Mouse (Mus musculus) CD4-positive, CD25-positive, alpha-beta regulatory T cell, adult 4 months (primary cell): Measurements from ENCODE around the gene Zfp207. TPM values are rescaled to one million over a fixed set of nuclear protein-coding genes. Genes with fewer than 3 reads are reported as not detected.
"Not testable (repeated sequence)": the region's sequence is repeated elsewhere in the genome, so short reads cannot be mapped to it uniquely, and the experiment has no call there.

Source experiments
- ATAC-seq: one replicate; pipeline ENCODE4 v1.8.0; 2017
- polyA plus RNA-seq, 2 experiments: library from polyadenylated mRNA; unstranded; fragments of 100-300 nt; shearing (Covaris generic); gene quantifications; one replicate each; pipeline ENCODE4 v1.2.1; 2017

Zfp207 gene
- polyA plus RNA-seq: 100 to 1,000 TPM; 270 to 312 TPM

- ATAC-seq: peak; percentile 88
These were observed at the start of gene Zfp207 for GRCm38 (mm10) chr11:80383019-80383625. Gene Zfp207, plus strand, starts transcription at chr11:80383279.

DNA sequence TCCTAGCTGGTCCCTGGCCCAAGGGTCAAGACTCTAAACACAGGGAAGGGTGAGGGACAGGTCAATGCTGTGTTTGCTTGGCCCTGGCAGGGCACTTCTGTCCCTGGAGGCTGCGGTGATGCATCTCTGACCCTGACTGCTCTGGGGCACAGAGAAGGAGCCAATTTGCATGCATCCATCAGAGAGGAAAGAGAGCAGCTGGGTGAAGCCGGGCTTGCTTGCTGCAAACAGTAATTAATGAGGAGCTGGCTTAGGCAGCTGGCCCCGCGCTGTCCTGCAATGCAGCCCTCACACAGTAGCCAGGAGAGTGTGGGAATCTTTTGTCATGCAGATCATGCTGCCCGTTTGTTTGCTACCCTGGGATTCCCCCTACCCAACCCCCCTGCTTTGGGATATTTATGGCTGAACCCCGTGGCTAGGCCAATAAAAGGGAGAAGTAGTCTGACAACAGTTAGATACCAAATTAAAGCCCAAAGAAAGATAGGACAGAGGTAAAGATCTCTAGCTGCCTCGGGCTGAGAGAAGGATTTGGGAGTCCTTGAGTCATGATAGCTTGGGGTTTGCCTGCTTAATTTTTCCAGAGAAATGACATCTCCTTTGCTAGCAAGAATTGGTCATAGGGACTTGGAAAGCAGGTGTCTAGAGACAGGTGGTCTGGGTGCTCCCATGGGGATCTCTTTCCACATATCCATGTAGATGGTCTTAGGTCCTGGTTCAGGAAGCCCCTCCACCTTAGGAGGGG is 47.3 kb upstream of the Zfp207 start:
- ATAC-seq: no peak

DNA sequence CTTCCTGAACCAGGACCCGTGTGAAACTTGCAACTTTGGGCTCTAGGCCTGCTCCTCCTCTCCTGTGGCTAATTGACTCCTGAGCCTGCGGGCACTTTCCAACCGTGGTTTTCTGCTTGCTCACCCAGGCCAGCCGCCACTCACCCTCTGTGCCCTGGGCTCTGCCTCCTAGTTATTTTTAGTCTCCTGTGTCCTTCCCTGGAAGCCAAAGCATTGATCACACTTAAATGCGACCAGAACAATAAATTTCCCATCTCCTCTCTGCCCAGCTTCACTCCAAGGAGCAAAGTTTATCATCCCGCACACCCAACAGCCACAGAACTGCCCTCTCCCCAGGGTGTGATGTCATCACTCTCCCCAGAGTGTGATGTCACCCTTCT is 46.7 kb upstream of the Zfp207 start:
- no peak for ATAC-seq

GRCm38 (mm10) chr11:80342482-80342881 is 40.6 kb upstream of the Zfp207 start:
- no peak for ATAC-seq

DNA sequence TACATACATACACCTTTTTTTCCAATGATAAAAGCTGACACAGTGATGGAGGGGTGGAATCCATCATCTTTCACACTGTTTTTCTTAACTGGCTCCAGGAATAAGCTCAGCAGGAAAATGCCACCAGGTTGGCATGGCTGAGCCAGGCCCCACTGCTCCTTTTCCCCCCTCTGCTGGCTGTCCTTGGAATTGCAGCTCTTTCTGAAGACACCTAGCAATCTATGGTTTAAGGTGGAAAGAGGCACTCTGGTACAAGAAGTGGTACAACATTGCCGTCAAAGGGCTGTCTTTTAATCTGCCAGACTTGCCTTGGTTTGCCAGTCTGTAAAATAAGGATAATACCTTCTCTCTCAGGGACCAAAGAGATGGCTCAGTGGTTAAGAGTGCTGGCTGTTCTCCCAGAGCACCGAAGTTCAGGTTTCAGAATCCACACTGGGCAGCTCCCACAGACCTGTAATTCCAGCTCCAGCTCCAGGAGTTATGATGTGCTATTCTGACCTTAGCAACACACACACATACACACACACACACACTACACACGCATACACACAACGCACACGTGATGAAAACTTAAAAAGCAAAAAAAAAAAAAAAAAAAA is 31.1 kb upstream of the Zfp207 start:
- ATAC-seq: no peak

GRCm38 (mm10) chr11:80354832-80355231 is 28.2 kb upstream of the Zfp207 start:
- no peak for ATAC-seq

GRCm38 (mm10) chr11:80368949-80369348 is 14.1 kb upstream of the Zfp207 start:
- no peak for ATAC-seq

- ATAC-seq: peak; percentile 40
These were observed 6.4 kb upstream of the Zfp207 start for GRCm38 (mm10) chr11:80376651-80377050.

DNA sequence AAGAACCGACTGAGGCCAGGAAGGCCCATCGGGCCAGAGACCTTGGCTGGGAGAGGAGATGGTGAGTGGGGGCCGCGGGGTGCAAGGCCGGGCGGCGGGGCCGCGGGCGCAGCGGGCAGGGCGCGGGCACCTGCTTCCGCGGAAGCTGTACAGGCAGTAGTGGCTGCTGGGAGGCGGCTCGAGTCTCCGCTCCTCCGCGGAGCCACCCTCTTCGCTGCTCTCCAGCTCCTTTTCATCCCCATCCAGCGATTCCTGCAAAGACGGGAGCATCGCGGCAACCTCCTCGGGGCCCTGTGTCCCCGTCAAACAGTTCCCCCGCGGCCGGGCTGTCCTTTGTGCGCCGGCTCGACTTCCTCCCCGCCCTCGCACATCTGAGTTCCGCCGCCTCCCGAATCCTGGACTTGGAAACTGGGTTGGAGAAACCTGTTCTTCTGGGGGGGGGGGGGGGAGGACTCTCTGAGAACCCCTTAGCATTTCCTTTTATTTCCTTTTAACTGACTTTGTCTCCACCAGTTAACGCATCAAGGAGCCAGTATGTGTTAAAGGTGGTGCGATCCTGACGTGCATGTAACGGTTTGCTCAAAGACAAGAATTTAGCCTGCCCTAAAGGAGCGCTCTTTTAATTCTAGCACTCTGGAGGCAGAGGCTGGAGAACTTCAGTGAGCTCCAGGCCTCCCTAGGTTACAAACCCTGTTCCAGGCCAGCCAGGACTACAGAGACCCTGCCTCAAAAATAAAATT is 5.2 kb upstream of the Zfp207 start, which contains the start of gene 5730455P16Rik:
Gene 5730455P16Rik, minus strand, starts transcription at position 323 of the 740 bp plus-strand sequence.
- ATAC-seq: peak; percentile 62

- ATAC-seq: not testable (repeated sequence)
These were observed 4.5 kb upstream of the Zfp207 start for GRCm38 (mm10) chr11:80378452-80379068.

- not testable (repeated sequence) for ATAC-seq
These were observed 3.9 kb upstream of the Zfp207 start for GRCm38 (mm10) chr11:80379184-80379583.

GRCm38 (mm10) chr11:80382626-80383018 is 457 bp upstream of the Zfp207 start:
- ATAC-seq: peak; percentile 36

- peak; percentile 61 for ATAC-seq
These were observed 557 bp downstream of the Zfp207 start for GRCm38 (mm10) chr11:80383626-80384046.

GRCm38 (mm10) chr11:80384461-80384860 is 1.4 kb downstream of the Zfp207 start:
- ATAC-seq: no peak

- no peak for ATAC-seq
These were observed 2.0 kb downstream of the Zfp207 start for GRCm38 (mm10) chr11:80385055-80385454.

GRCm38 (mm10) chr11:80386790-80387189 is 3.7 kb downstream of the Zfp207 start:
- no peak for ATAC-seq

- ATAC-seq: no peak
These were observed 6.8 kb downstream of the Zfp207 start for GRCm38 (mm10) chr11:80389885-80390284.

- ATAC-seq: no peak
These were observed 8.5 kb downstream of the Zfp207 start for GRCm38 (mm10) chr11:80391407-80392120.

- ATAC-seq: no peak
These were observed 12.9 kb downstream of the Zfp207 start for GRCm38 (mm10) chr11:80395930-80396329.

- ATAC-seq: no peak
These were observed 13.5 kb downstream of the Zfp207 start for GRCm38 (mm10) chr11:80396617-80397016.

DNA sequence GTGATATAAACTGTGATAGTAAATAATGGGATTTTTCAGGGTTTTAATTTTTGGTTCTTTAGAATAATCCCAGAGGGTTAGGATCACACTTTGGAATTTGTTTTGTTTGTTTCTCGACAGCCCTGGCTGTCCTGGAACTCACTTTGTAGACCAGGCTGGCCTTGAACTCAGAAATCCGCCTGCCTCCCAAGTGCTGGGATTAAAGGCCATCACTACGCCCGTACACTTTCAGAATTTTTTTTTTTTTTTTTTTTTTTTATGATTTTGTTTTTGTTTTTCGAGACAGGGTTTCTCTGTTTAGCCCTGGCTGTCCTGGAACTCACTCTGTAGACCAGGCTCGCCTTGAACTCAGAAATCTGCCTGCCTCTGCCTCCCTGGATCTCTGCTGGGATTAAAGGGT is 24.8 kb downstream of the Zfp207 start:
- not testable (repeated sequence) for ATAC-seq

GRCm38 (mm10) chr11:80410377-80410776 is 27.3 kb downstream of the Zfp207 start:
- no peak for ATAC-seq
